Mouse (Mus musculus) Patski (cell line): ENCODE results near the gene Lipe. TPM values are rescaled to one million over a fixed set of nuclear protein-coding genes. Genes with fewer than 3 reads are reported as not detected.

Experiments
- ATAC-seq: fragments of 100-300 bp; one replicate; pipeline ENCODE4 v1.8.0; 2021
- CTCF ChIA-PET: fragments of 350-600 bp; sonication (Branson Sonifier 250); formaldehyde crosslinking; loops from one replicate; lab custom pipeline; 2022; ENCODE audit warnings: inconsistent platforms; lab: Charles Lee
- POLR2A ChIA-PET: fragments of 350-600 bp; sonication (Branson Sonifier 250); formaldehyde crosslinking; loops from one replicate; lab custom pipeline; 2022; ENCODE audit warnings: antibody characterized with exemption, inconsistent platforms; lab: Charles Lee
- DNase-seq: peaks from one replicate; pipeline ENCODE4 v3.0.0-alpha.2; 2011; ENCODE audit warnings: low read depth, low spot score
- H3K27me3 ChIP-seq: fragments of 371-371 bp; one replicate; pipeline ENCODE4 v1.5.1; 2021
- CTCF ChIP-seq: fragments of 100-300 bp; IDR thresholded peaks from one replicate; pipeline ENCODE4 v1.5.1; 2021
- in situ Hi-C: fragments of 300-500 bp; cut with MboI; formaldehyde crosslinking; loops from 3 replicates; pipeline ENCODE4 v1.11.1; 2018; ENCODE audit warnings: low pct_unique_long_range_greater_than_20kb, mixed read lengths
- polyA plus RNA-seq: library from polyadenylated mRNA; unstranded; gene quantifications from one replicate; pipeline ENCODE4 v1.2.3, GENCODE M21; 2021

Lipe gene
- polyA plus RNA-seq, 1 experiment from 2014 or later = 13.2 TPM

DNA sequence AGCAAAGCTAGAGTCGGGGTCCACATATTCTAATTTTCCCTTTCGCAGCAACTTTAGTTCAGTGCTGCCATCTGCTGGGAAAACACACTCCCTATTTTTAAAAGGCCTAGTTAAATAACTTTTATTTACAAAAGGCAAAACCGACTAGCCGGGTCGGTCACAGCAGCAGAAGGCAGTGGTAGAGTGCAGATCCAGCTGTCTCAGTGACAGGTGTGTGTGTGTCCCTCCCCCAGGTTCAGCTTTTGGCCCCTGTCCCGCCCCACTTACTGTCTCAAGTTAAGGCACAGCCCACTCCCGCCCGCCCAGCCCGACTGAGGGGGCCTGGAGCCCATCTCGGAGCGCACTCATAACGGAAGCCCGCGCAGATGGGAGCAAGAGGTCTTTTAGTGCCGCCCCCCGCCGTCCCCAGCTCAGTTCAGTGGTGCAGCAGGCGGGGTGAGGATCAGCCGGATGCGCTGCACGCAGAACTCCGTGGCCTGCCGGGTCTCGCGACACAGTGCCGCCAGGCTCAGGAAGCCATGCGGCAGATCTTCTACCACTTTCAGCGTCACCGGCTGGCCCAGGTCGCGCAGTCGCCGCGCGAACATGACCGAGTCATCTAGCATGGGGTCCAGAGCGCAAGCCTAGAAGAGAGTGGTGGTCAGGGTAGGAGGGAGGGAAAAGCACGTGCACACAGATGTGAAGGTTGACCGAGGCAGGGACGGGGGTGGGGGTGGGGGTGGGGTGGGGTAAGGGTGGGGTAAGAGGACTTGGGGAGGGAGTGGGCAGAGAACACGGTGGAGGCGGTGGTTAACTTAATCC lies 18.8 kb downstream of the Lipe start:
- ChIA-PET POLR2A (no interaction called here), CTCF (interaction anchor here (1.0 to 2.0 kb wide), 11 partner anchors 9 to 63 kb away, joined by 3 to 14 read pairs (median 4); partner anchors contain the start of gene Megf8)
- TF ChIP-seq CTCF = no peak
- DNase-seq (no peak), ATAC-seq (no peak)
- no peaks in the 10 kb centered on the region for H3K27me3 ChIP-seq
- in situ Hi-C loops = no loop called here

GRCm38 (mm10) chr7:25378181-25379100 lies 20.1 kb downstream of the Lipe start:
- in situ Hi-C loops = no loop called here
- no peaks in the 10 kb centered on the region for H3K27me3 ChIP-seq
- ATAC-seq = no peak
- ChIA-PET POLR2A (interaction anchor here (1.7 kb wide), 1 partner anchor 19 kb away, joined by 4 read pairs; no protein-coding TSS in a partner anchor), CTCF (interaction anchor here (1.0 to 2.0 kb wide), 13 partner anchors 7 to 62 kb away, joined by 3 to 14 read pairs (median 4); partner anchors contain the start of gene Megf8)
- no peak for DNase-seq
- no peak for TF ChIP-seq CTCF

DNA sequence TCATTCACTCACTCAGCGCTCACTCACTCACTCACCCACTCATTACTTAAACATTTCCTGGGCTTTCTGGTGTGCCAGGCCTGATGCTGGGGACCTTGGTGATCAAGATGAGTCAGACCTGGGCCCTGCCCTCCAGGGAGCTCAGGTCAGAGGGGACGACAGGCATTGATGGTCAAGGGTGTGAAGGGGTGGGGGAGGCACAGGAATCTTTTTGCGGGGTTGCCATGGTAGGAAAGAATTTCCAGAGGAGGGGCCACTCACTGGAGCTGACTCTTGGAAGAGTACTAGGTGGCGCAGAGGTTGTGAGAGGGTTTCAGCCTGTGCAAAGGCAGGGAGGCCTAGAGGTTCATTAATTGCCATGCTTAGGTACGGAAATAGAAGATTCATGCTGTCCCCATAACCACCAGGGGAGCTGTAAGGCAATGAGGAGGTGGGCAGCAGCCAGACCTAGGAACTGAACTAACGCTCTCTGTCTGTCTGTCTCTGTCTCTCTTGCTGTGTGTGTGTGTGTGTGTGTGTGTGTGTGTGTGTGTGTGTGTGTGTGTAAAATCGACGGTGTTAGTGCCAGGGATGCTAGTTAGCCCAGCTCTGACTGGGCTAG lies 21.3 kb downstream of the Lipe start:
- no peaks in the 10 kb centered on the region for H3K27me3 ChIP-seq
- ChIA-PET CTCF (interaction anchor here (1.0 to 1.5 kb wide), 5 partner anchors 9 to 30 kb away, joined by 3 to 5 read pairs (median 3); no protein-coding TSS in a partner anchor), POLR2A (interaction anchor here (1.2 to 1.7 kb wide), 2 partner anchors 13 to 20 kb away, joined by 3 to 4 read pairs; no protein-coding TSS in a partner anchor)
- in situ Hi-C loops = no loop called here
- ATAC-seq (peak; percentile 23), DNase-seq (no peak)
- TF ChIP-seq CTCF = no peak

- DNase-seq (no peak), ATAC-seq (no peak)
- ChIA-PET POLR2A (interaction anchor here (0.6 to 1.2 kb wide), 2 partner anchors 14 to 22 kb away, joined by 3 to 4 read pairs; no protein-coding TSS in a partner anchor), CTCF (interaction anchor here (1.0 to 1.5 kb wide), 5 partner anchors 10 to 29 kb away, joined by 3 to 5 read pairs (median 3); no protein-coding TSS in a partner anchor)
- TF ChIP-seq CTCF = no peak
- in situ Hi-C loops = no loop called here
- H3K27me3 ChIP-seq = no peaks in the 10 kb centered on the region
Measured at GRCm38 (mm10) chr7:25376556-25376955, 22.0 kb downstream of the Lipe start.

- no peak for ATAC-seq
- no peak for TF ChIP-seq CTCF
- in situ Hi-C loops = no loop called here
- DNase-seq = no peak
- ChIA-PET POLR2A (no interaction called here), CTCF (interaction anchor here (0.6 kb wide), 1 partner anchor 28 kb away, joined by 3 read pairs; no protein-coding TSS in a partner anchor)
- no peaks in the 10 kb centered on the region for H3K27me3 ChIP-seq
Measured at GRCm38 (mm10) chr7:25372441-25372840, 26.1 kb downstream of the Lipe start.

DNA sequence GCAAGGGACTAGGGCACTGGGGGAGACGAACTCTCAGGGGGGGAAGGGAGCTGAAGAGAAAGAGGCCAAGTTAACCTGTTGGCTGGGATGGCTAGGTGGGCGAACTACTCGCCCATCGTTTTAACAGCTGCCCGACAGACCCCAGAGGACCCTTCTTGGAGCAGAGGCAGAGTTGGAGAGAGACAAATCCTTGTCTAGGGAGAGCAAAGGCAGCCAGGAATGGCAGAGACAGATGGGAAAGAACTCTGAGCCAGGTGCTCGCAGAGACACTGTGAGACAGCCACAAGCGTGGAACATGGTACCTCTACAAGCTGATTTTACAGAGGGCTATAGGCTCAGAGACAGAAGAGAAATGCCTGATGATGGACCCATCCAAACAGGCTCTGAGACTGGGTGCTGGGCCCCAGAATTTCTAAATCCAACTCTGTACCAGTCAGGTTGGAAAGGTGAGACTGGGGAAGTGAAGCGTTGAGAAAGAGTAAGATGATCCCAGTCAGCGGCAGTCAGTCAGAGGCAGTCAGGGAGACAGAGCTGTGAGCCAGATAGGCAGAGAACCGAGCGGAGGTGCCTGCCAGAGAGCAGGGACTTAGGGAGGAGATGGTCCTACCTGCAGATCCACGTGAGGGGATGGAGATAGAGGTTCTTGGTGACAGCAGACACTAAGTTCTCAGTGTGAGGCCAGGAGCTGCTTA lies 29.3 kb downstream of the Lipe start, which contains the start of gene Cnfn:
Gene Cnfn (minus strand): TSS at position 667 of the 692 bp plus-strand sequence.
- in situ Hi-C loops = no loop called here
- ChIA-PET POLR2A (no interaction called here), CTCF (no interaction called here)
- no peak for ATAC-seq
- TF ChIP-seq CTCF = no peak
- DNase-seq = no peak
- no peaks in the 10 kb centered on the region for H3K27me3 ChIP-seq

GRCm38 (mm10) chr7:25368333-25368732 lies 30.2 kb downstream of the Lipe start:
- ATAC-seq = no peak
- ChIA-PET POLR2A (no interaction called here), CTCF (no interaction called here)
- no peak for DNase-seq
- in situ Hi-C loops = no loop called here
- TF ChIP-seq CTCF = no peak
- no peaks in the 10 kb centered on the region for H3K27me3 ChIP-seq

DNA sequence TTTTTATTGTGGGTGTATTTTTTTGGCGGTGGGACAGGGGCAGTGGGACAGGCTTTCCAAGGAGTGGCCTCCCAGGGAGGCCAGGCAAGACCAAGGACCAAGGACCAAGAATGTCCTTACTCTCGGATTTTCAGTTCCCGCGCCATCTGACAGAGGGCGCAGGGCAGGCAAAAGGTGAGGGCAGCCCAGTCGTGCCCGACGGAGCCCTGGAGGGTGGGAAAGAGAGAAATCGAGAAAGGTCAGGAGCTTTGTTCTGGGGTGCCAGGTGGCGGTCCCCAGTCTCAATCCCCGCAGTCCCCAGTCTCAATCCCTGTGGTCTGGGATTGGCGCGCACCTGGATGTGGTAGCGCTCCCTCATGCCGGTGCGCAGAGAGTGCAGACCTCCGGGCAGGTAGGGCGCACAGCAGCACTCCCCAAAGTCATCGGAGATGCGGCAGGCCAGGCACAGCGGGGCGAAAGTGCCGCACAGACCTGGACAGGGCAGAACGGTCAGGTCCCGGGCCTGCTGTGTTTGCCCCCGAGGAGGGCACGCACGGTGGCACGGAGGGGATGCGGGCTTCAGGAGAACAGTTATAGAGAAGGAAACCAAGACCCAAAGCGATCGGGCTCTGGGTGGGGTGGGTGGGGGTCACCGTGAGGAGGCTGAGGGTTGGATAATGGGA lies 30.7 kb downstream of the Lipe start:
- no peaks in the 10 kb centered on the region for H3K27me3 ChIP-seq
- POLR2A ChIA-PET = no interaction called here
- no peak for TF ChIP-seq CTCF
- ATAC-seq (no peak), DNase-seq (no peak)
- in situ Hi-C loops = no loop called here
- CTCF ChIA-PET = no interaction called here
